In genomic region chr4:134847587-134847986, GRCm38 (mm10) we compare ENCODE assay signal across 16 mouse cellular contexts. TPM values are rescaled to one million over a fixed set of nuclear protein-coding genes. Genes with fewer than 3 reads are reported as not detected.
DNase-seq lines count a peak whose midpoint lies in the region; ATAC-seq and TF ChIP-seq lines count a peak whose summit lies in the region.
"Had no signal": no experiment of that assay in that cellular context is flagged by ENCODE, and none has a peak within 500 bp of the region (broad histone marks: within the 10 kb centered on the region; RNA-seq: fewer than 3 reads in every experiment).

No protein-coding gene starts in this region.

- no peak for TF ChIP-seq EP300 in heart, postnatal 0 days (IDR thresholded peaks at IDR 0.05; ENCODE audit: low read depth)

- H3K4me3 ChIP-seq in heart, postnatal 0 days (ENCODE audit: low read depth, low read length): no peak overlapping the region
- H3K4me3 ChIP-seq in liver, embryonic 12.5 days: no peak overlapping the region
- H3K4me3 ChIP-seq: embryonic facial prominence, embryonic 12.5 days; heart, embryonic 13.5 days; hindbrain, embryonic 13.5 days had no signal

- no peak overlapping the region for H3K27ac ChIP-seq in heart, postnatal 0 days (ENCODE audit: low read depth)
- 0 out of 2 replicates have a peak overlapping the region, but pooled peaks have one; percentile 40 for H3K27ac ChIP-seq in liver, embryonic 12.5 days
- H3K27ac ChIP-seq: heart, embryonic 13.5 days; hindbrain, embryonic 13.5 days had no signal

- peak overlapping the region; percentile 19; the same call in 1 of the 2 replicates for H3K9ac ChIP-seq in heart, postnatal 0 days (replicated peaks; ENCODE audit: low read depth, low read length)
- H3K9ac ChIP-seq in liver, embryonic 12.5 days: no peak overlapping the region
- H3K9ac ChIP-seq: embryonic facial prominence, embryonic 12.5 days; heart, embryonic 13.5 days; hindbrain, embryonic 13.5 days had no signal

- no peak for ATAC-seq in heart, postnatal 0 days (ENCODE audit: insufficient read depth, low read depth)
- ATAC-seq in liver, embryonic 12.5 days: no peak
- no peak for ATAC-seq in activated CD4-positive, CD25-positive, alpha-beta regulatory T cell, adult 4 months
- ATAC-seq: intestine, embryonic 16.5 days; Patski had no signal

- 55% methylated on average over 4 of the region's 4 CpGs for WGBS in heart, postnatal 0 days
- 72% methylated on average over 4 of the region's 4 CpGs for WGBS in liver, embryonic 12.5 days (ENCODE audit: insufficient replicate concordance)

- H3K9me3 ChIP-seq in heart, postnatal 0 days (replicated peaks; ENCODE audit: control insufficient read depth, low read length): no peaks in the 10 kb centered on the region
- no peaks in the 10 kb centered on the region for H3K9me3 ChIP-seq in liver, embryonic 12.5 days (replicated peaks)
- H3K9me3 ChIP-seq: embryonic facial prominence, embryonic 12.5 days; heart, embryonic 13.5 days; hindbrain, embryonic 13.5 days; megakaryocyte, embryonic 14.5 days had no signal

- H3K27me3 ChIP-seq in heart, postnatal 0 days (ENCODE audit: control insufficient read depth, insufficient read depth, low read length): no peaks in the 10 kb centered on the region
- no peaks in the 10 kb centered on the region for H3K27me3 ChIP-seq in liver, embryonic 12.5 days (replicated peaks)
- H3K27me3 ChIP-seq: embryonic facial prominence, embryonic 12.5 days; heart, embryonic 13.5 days; hindbrain, embryonic 13.5 days; megakaryocyte, embryonic 14.5 days; Patski had no signal

- no peak for TF ChIP-seq CTCF in heart, postnatal 0 days (IDR thresholded peaks at IDR 0.05; ENCODE audit: low read depth)

- no peak overlapping the region for H3K4me2 ChIP-seq in heart, postnatal 0 days (ENCODE audit: low read depth, low read length)
- no peak overlapping the region for H3K4me2 ChIP-seq in liver, embryonic 12.5 days
- H3K4me2 ChIP-seq: embryonic facial prominence, embryonic 12.5 days; heart, embryonic 13.5 days; hindbrain, embryonic 13.5 days had no signal

- DNase-seq in heart, postnatal 0 days (ENCODE audit: low spot score): no peak
- no peak for DNase-seq in heart, postnatal 14 days
- peak; percentile 68 for DNase-seq in adipocyte (ENCODE audit: low spot score)
- DNase-seq in lung, postnatal 14 days: peak; percentile 44
- no peak for DNase-seq in layer of hippocampus, adult 9-10 months (ENCODE audit: low spot score)
- DNase-seq: cerebellum, postnatal 25 days; kidney, postnatal 25 days had no signal

- no peaks in the 10 kb centered on the region for H3K36me3 ChIP-seq in heart, postnatal 0 days (replicated peaks; ENCODE audit: control insufficient read depth, insufficient read depth, low read length)
- H3K36me3 ChIP-seq in liver, embryonic 12.5 days: peaks cover 26% of the 10 kb centered on the region
- H3K36me3 ChIP-seq: embryonic facial prominence, embryonic 12.5 days; heart, embryonic 13.5 days; hindbrain, embryonic 13.5 days had no signal

- intact Hi-C loops in heart, postnatal 14 days (cut with DNase I): no loop called here

- H3K4me1 ChIP-seq in heart, postnatal 0 days (ENCODE audit: control insufficient read depth, insufficient read depth): peaks cover 29% of the 10 kb centered on the region
- peaks cover 63% of the 10 kb centered on the region for H3K4me1 ChIP-seq in liver, embryonic 12.5 days

RNA-seq across cellular contexts. Expression of gene Maco1, which starts 5.6 kb away (rescaled TPM):
- total RNA-seq in heart, postnatal 0 days (2014; rRNA removed; ENCODE audit: low replicate concordance): 23.5 and 32.1 TPM in 2 replicates
- polyA plus RNA-seq in heart, postnatal 0 days (2015; fragmentation: Nextera tagmentation; extraction: Ambion mirVana): 21.7 and 21.8 TPM in 2 replicates
- total RNA-seq in heart, postnatal 14 days (2021): 10 to 100 TPM; 22.1 to 25.5 TPM
- polyA plus RNA-seq in liver, embryonic 12.5 days (2016; fragmentation: Nextera tagmentation; extraction: Ambion mirVana): 27.2 and 29.8 TPM in 2 replicates
- polyA plus RNA-seq in activated CD4-positive, CD25-positive, alpha-beta regulatory T cell, adult 4 months (2017; shearing (Covaris generic)): 1 to 10 TPM; 3.0 to 5.0 TPM

RNA-seq across cellular contexts. Expression of gene Rhd, which starts 16.7 kb away (rescaled TPM):
- total RNA-seq in heart, postnatal 0 days (2014; rRNA removed; ENCODE audit: low replicate concordance): 5.3 and 7.7 TPM in 2 replicates
- polyA plus RNA-seq in heart, postnatal 0 days (2015; fragmentation: Nextera tagmentation; extraction: Ambion mirVana): 10.1 and 10.3 TPM in 2 replicates
- 1 to 10 TPM; 2.5 TPM for total RNA-seq in heart, postnatal 14 days (2021)
- polyA plus RNA-seq in liver, embryonic 12.5 days (2016; fragmentation: Nextera tagmentation; extraction: Ambion mirVana): 477 and 480 TPM in 2 replicates
- polyA plus RNA-seq in activated CD4-positive, CD25-positive, alpha-beta regulatory T cell, adult 4 months (2017; shearing (Covaris generic)): 1 to 10 TPM in 1 of 2 experiments, not detected in 1; 4.8 TPM
- total RNA-seq: layer of hippocampus, postnatal 25 days had no signal

Comparison
In these comparisons a context has a peak if more than half of its experiments do, and no peak if none do; other contexts are left out.
1. DNase-seq: peak in adipocyte (single experiment) and lung, postnatal 14 days (single experiment); none in heart, postnatal 0 days (single experiment), heart, postnatal 14 days (0 of 2) and layer of hippocampus, adult 9-10 months (single experiment).
2. RNA of gene Rhd, which starts 16.7 kb away (polyA plus RNA-seq): 477 to 480 TPM in liver, embryonic 12.5 days; 10.1 to 10.3 TPM in heart, postnatal 0 days and 4.8 TPM in activated CD4-positive, CD25-positive, alpha-beta regulatory T cell, adult 4 months; every median in the first group is over 10 times any median in the second.